Mouse (Mus musculus) hindbrain, embryonic 13.5 days (tissue): ENCODE measurements at regions not wholly inside any gene's neighbourhood (a gene's known extent, or its start where the extent isn't known, plus 50 kb on each side); places are given as distances from the start of the nearest gene placed in this dataset.
"Not testable (repeated sequence)": the region's sequence is repeated elsewhere in the genome, so short reads cannot be mapped to it uniquely, and the experiment has no call there.

Source experiments
- ATAC-seq: fragments of 200-750 bp; cut with Nextera tagmentation; 2 replicates; pipeline ENCODE4 v1.8.0; 2017; ENCODE audit warnings: moderate TSS enrichment; ENCODE audit not compliant: low FRiP score
- H3K27ac ChIP-seq: fragments of 300-500 bp; sonication (generic); 2 replicates; pipeline ENCODE4 v1.5.1; 2015; ENCODE audit warnings: inconsistent platforms, mild to moderate bottlenecking, moderate library complexity
- H3K27me3 ChIP-seq: fragments of 300-500 bp; sonication (generic); 2 replicates; pipeline ENCODE4 v1.6.1; 2015; ENCODE audit warnings: mild to moderate bottlenecking, inconsistent platforms
- H3K36me3 ChIP-seq: fragments of 300-500 bp; sonication (generic); 2 replicates; pipeline ENCODE4 v1.6.1; 2015; ENCODE audit warnings: mild to moderate bottlenecking, inconsistent platforms
- H3K4me1 ChIP-seq: fragments of 300-500 bp; sonication (generic); replicated peaks from 2 replicates; pipeline ENCODE4 v1.6.1; 2015; ENCODE audit warnings: inconsistent platforms
- H3K4me2 ChIP-seq: fragments of 300-500 bp; sonication (generic); 2 replicates; pipeline ENCODE4 v1.6.1; 2015; ENCODE audit warnings: inconsistent platforms, mild to moderate bottlenecking, moderate library complexity
- H3K4me3 ChIP-seq: fragments of 300-500 bp; sonication (generic); 2 replicates; pipeline ENCODE4 v1.5.1; 2015; ENCODE audit warnings: mild to moderate bottlenecking, inconsistent platforms
- H3K9ac ChIP-seq: fragments of 300-500 bp; sonication (generic); 2 replicates; pipeline ENCODE4 v1.6.1; 2015; ENCODE audit warnings: mild to moderate bottlenecking, inconsistent platforms
- H3K9me3 ChIP-seq: fragments of 300-500 bp; sonication (generic); 2 replicates; pipeline ENCODE4 v1.6.1; 2016; ENCODE audit warnings: inconsistent platforms
- WGBS: fragments of 180-500 bp; shearing (Covaris S2); methylation state at CpG from one replicate; pipeline ENCODE4 v1.1.7; 2015; 5-methylcytosine and 5-hydroxymethylcytosine counted together

DNA sequence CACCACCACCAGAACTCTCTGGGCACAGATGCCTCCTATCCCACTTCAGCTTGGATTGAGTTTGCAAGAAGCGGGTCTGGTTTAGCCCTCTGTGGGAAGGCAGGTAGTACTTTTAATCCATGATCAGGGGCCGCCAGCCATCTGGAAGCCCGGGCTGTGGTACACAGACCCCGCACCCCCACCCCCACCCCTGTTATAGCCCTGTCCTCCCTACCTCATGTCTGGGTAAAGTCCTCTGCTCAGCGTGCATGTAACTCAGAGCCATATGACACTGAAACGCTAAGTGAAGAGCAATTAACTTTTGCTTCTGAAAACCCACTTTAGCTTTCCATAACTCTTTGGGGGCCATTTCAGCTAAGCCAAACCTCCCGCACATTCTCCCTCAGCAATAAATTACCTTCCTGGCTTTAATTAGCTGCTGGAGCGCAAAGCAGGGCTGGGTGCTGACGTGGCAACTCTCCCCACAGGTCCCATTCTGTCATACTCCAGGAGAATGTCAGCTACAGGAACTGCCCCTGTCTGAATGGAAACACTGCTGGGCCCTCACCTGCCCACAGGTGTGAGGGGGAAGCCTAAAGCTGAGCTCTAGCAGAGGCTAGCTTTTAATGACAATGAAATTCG is 198.1 kb upstream of the Zfp703 start:
- H3K27me3 ChIP-seq: peaks cover 13% of the 10 kb centered on the region; the same call in 1 of the 2 replicates
- H3K9me3 ChIP-seq: no peaks in the 10 kb centered on the region
- no peak overlapping the region for H3K9ac ChIP-seq
- peaks cover 25% of the 10 kb centered on the region for H3K4me1 ChIP-seq
- H3K36me3 ChIP-seq: no peaks in the 10 kb centered on the region
- peak; percentile 66 for ATAC-seq
- no peak overlapping the region for H3K4me2 ChIP-seq
- no peak overlapping the region for H3K4me3 ChIP-seq
- 63% methylated on average over 10 of the region's 10 CpGs for WGBS
- H3K27ac ChIP-seq: 0 out of 2 replicates have a peak overlapping the region, but pooled peaks have one; percentile 8

DNA sequence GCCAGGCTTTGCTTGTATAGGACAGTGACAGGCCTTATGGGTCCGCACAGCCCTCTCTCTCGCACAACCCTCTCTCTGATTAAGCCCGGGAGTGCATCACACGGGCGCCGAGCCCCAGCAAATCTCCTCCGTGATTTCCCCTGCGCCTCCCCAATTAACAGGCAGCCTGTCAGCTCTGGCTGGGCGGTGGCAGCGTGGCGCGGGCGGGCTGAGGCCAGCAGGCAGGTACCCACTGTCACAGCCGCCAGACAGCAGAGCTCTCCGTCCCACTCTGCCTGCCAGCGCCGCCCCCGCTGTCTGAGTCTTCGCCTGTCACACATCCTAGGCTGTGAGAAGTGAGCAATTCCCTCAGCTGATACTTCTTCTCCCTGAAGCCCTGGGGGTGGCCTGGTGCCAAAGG is 196.6 kb upstream of the Zfp703 start:
- Histone ChIP-seq H3K9me3 (no peaks in the 10 kb centered on the region), H3K4me2 (peak overlapping the region; percentile 48), H3K9ac (peak overlapping the region; percentile 53; the same call in 1 of the 2 replicates), H3K27me3 (peaks cover 13% of the 10 kb centered on the region; the same call in 1 of the 2 replicates), H3K27ac (no peak overlapping the region), H3K4me1 (peaks cover 25% of the 10 kb centered on the region), H3K36me3 (no peaks in the 10 kb centered on the region), H3K4me3 (0 out of 2 replicates have a peak overlapping the region, but pooled peaks have one; percentile 22)
- WGBS: 30% methylated on average over 19 of the region's 19 CpGs
- ATAC-seq: no peak

DNA sequence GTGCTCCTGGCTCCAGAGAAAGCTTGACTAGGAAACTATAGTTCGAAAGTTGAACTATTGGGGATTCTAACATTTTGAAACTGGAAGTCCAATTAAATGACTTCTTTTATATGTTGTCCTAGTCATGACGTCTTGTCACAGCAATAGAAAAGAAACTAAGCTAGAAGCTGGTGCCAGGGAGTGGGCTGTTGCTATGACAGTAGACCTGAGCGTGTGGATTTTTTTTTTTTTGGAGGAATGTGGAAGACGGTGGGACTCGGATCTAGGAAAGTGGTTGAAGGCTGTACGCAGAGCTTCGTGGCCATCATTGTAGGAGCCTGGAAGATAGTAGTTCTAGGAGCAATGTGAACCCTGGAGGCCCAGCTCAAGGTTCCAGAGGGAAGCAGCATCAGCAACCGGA is 194.2 kb upstream of the Zfp703 start:
- not testable (repeated sequence) for H3K9ac ChIP-seq, H3K36me3 ChIP-seq, H3K4me3 ChIP-seq, H3K9me3 ChIP-seq, H3K4me2 ChIP-seq, ATAC-seq, H3K27ac ChIP-seq
- WGBS: 90% methylated on average over 8 of the region's 8 CpGs
- H3K27me3 ChIP-seq: peaks cover 13% of the 10 kb centered on the region; the same call in 1 of the 2 replicates
- H3K4me1 ChIP-seq: peaks cover 21% of the 10 kb centered on the region

DNA sequence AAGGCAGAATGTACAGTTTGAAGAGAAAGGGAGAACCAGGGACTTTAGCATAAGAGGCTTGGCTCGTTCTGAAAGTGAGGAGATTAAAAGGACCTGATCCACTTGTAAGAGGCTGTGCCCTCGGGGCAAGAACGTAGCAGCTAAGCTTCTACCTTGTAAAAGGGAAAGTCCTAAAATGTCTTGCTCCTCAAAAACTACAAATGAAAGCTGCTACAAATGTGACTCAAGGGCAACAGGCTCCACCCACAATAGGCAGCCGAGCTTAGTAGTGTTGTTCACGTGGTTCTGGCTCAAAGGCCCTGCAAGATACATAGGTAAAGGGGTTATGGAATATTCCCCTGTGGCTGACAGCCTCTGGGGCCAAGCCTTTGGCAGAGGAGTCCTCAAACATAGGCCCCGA is 192.7 kb upstream of the Zfp703 start:
- peaks cover 12% of the 10 kb centered on the region for H3K4me1 ChIP-seq
- no peak overlapping the region for H3K4me3 ChIP-seq
- ATAC-seq: no peak
- no peaks in the 10 kb centered on the region for H3K9me3 ChIP-seq
- no peak overlapping the region for H3K4me2 ChIP-seq
- no peak overlapping the region for H3K9ac ChIP-seq
- peaks cover 8% of the 10 kb centered on the region; the same call in 1 of the 2 replicates for H3K27me3 ChIP-seq
- H3K27ac ChIP-seq: no peak overlapping the region
- 74% methylated on average over 6 of the region's 6 CpGs for WGBS
- no peaks in the 10 kb centered on the region for H3K36me3 ChIP-seq

DNA sequence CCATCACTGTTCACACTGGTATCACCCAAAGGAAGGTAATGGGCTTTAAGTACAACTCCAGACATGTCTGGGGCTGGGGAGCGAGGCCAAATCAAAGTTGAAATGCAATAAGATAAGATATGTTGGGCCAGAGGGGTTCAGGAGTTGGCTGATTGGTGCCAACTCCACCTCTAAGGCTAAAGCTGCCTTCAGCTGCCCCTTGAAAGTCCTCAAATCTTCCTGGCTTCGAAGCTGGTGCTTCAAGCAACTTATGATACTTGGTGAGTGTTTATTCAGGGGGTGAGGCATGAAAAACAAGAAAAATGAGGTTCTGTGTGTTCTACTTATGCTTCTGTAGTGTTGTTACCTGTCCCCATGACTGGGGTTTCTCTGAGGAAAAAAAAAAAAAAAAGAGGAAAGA is 185.3 kb upstream of the Zfp703 start:
- Histone ChIP-seq H3K36me3 (no peaks in the 10 kb centered on the region), H3K27me3 (no peaks in the 10 kb centered on the region), H3K4me1 (no peaks in the 10 kb centered on the region), H3K4me3 (no peak overlapping the region), H3K9ac (no peak overlapping the region), H3K4me2 (no peak overlapping the region), H3K9me3 (no peaks in the 10 kb centered on the region), H3K27ac (no peak overlapping the region)
- WGBS: 89% methylated on average over 2 of the region's 2 CpGs
- no peak for ATAC-seq

DNA sequence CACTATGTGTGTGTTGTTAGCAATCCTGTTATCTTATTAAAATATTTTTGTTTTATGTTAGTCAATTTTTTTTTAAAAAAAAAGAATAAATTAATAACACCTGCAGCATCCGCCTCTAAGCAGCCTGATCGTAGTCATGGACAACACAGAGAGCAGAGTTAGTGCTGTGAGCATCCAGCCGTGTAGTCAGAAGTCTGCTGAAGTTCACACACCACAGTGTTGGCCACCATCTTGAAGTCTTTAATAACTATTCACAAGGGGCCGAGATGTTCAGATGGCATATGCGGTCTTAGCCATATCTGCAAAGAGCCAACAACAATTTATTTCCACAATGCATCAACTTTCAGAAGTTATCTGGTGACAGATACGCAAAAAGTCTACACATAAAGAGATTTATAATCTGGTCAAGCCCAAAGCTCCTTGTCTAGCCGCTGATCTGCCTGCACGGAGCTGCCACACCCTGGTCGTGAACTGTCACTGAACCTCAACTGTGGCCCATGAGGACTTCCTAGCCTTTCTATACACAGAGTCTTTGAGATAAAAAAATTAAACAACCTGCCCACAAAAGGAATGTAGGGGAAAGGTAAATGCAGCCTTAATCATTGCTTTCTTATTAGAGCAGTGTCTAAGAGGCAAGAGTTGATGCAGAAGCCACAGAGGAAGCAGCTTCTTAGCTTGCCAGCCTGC is 183.4 kb upstream of the Zfp703 start:
- no peak for ATAC-seq
- Histone ChIP-seq H3K4me2 (no peak overlapping the region), H3K4me3 (no peak overlapping the region), H3K9ac (no peak overlapping the region), H3K4me1 (no peaks in the 10 kb centered on the region), H3K36me3 (no peaks in the 10 kb centered on the region), H3K9me3 (no peaks in the 10 kb centered on the region), H3K27ac (no peak overlapping the region), H3K27me3 (no peaks in the 10 kb centered on the region)
- 95% methylated on average over 9 of the region's 9 CpGs for WGBS

DNA sequence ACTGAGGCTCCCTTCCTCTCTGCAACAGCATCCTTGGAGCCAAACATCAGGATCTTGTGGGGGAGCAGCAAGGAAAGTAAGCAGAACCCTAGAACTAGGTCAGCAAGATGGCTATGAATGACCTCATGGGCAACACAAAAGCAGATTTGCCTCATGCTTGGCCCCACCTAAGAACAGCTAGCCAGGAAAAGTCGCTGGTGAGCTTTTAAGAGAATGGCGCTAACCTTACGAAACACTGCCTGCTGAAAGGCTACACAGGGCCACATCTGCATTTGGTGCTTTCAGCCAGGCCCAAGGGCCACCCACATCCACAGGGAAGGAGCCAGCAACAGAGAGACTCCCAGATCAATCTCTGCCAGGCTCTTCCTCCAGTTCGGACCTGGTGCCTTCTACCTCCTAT is 182.7 kb upstream of the Zfp703 start:
- H3K4me1 ChIP-seq: no peaks in the 10 kb centered on the region
- ATAC-seq: no peak
- H3K4me3 ChIP-seq: no peak overlapping the region
- no peak overlapping the region for H3K9ac ChIP-seq
- H3K27me3 ChIP-seq: no peaks in the 10 kb centered on the region
- H3K4me2 ChIP-seq: no peak overlapping the region
- no peaks in the 10 kb centered on the region for H3K36me3 ChIP-seq
- H3K27ac ChIP-seq: no peak overlapping the region
- 81% methylated on average over 4 of the region's 4 CpGs for WGBS
- no peaks in the 10 kb centered on the region for H3K9me3 ChIP-seq

DNA sequence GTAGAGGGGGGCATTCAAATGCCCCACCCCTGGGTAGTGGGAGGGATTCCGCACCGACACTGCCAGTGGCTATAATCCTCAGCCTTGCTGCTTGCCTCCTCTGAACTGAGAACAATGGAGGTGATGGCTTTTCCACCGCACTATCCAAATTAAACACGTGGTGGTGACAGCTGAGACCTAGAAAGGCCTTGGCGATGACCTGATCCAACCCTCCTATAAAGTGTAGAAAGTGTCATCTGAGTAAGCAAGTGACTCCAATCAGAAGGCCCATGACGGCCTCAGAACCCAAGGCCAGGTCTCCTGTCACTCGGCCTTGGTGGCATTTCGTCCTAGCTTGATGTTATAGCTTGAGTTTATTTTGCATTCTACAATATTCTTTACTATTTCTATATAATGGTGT is 181.5 kb upstream of the Zfp703 start:
- no peaks in the 10 kb centered on the region for H3K4me1 ChIP-seq
- WGBS: 78% methylated on average over 8 of the region's 8 CpGs
- H3K36me3 ChIP-seq: no peaks in the 10 kb centered on the region
- no peak overlapping the region for H3K4me3 ChIP-seq
- ATAC-seq: no peak
- H3K27ac ChIP-seq: no peak overlapping the region
- no peaks in the 10 kb centered on the region for H3K9me3 ChIP-seq
- H3K9ac ChIP-seq: no peak overlapping the region
- no peak overlapping the region for H3K4me2 ChIP-seq
- H3K27me3 ChIP-seq: no peaks in the 10 kb centered on the region

DNA sequence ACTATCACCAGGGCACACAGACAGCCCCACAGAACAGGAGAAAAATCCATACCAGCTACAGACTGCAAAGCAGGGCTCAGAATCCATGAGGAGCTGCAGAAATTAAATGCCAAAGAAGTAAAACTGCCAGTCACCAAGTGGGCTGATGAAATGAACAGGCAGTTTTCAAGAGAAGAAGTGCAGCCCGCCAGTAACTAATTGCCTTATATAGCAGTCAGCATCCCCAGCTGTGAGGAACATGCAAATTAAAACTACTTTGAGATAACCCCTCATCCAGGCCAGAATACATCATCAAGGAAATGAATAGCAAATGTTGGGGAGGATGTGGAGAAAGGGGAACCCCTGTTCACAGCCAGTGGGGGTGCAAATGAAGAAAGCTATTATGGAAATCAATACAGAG is 177.3 kb upstream of the Zfp703 start:
- no peak overlapping the region for H3K4me2 ChIP-seq
- H3K9ac ChIP-seq: no peak overlapping the region
- 59% methylated on average over 1 of the region's 1 CpGs for whole genome bisulfite sequencing
- H3K36me3 ChIP-seq: no peaks in the 10 kb centered on the region
- H3K27me3 ChIP-seq: peaks cover 22% of the 10 kb centered on the region
- no peak for ATAC-seq
- peaks cover 10% of the 10 kb centered on the region for H3K4me1 ChIP-seq
- H3K27ac ChIP-seq: no peak overlapping the region
- H3K4me3 ChIP-seq: no peak overlapping the region
- H3K9me3 ChIP-seq: no peaks in the 10 kb centered on the region

DNA sequence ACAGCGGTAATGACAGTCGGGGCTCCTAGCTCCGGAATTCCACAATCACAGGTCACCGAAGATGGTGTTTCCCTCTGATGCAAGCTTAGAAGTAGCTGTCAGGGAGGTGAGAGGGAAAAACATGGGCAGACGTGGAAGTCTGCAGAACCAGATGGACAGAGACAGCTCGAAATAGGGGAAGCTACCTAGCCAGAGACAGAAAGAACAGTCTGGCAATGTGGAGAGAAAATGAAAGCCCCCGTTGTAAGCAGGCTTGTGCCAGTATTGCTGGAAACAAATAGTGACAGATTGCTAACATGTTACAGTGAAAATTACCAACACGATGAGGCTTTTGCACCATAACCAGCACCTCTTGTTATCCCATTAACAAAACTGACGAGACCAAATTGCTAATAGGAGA is 173.0 kb upstream of the Zfp703 start:
- Histone ChIP-seq H3K4me1 (peaks cover 36% of the 10 kb centered on the region), H3K4me3 (no peak overlapping the region), H3K9me3 (no peaks in the 10 kb centered on the region), H3K9ac (no peak overlapping the region), H3K27ac (no peak overlapping the region), H3K36me3 (no peaks in the 10 kb centered on the region), H3K27me3 (peaks cover 29% of the 10 kb centered on the region), H3K4me2 (no peak overlapping the region)
- 68% methylated on average over 9 of the region's 9 CpGs for WGBS
- no peak for ATAC-seq

DNA sequence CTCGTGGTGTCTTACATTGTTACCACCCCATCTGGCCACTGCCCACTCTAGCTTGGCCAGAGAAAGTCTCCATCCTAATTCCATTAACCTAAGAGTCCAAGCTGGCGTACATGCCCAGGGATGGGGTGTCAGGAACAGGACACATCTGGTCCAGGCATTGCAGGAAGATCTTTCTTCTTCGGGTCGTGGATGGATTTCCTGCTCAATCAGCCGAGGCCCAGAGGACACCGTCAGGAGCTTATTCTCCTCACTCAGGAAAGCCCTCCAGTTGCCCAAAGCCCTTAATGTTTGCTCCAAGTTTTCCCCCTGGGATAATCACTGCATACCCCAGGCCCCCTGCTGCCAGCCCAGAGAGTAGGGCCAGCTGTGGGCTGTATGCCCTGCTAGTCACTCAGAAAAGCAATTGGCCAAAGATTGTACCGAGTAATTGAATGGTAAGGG is 172.2 kb upstream of the Zfp703 start:
- Histone ChIP-seq H3K9me3 (no peaks in the 10 kb centered on the region), H3K27me3 (peaks cover 33% of the 10 kb centered on the region), H3K27ac (no peak overlapping the region), H3K9ac (no peak overlapping the region), H3K4me3 (no peak overlapping the region), H3K4me2 (no peak overlapping the region), H3K4me1 (peaks cover 39% of the 10 kb centered on the region), H3K36me3 (no peaks in the 10 kb centered on the region)
- ATAC-seq: no peak
- WGBS: 31% methylated on average over 7 of the region's 7 CpGs

DNA sequence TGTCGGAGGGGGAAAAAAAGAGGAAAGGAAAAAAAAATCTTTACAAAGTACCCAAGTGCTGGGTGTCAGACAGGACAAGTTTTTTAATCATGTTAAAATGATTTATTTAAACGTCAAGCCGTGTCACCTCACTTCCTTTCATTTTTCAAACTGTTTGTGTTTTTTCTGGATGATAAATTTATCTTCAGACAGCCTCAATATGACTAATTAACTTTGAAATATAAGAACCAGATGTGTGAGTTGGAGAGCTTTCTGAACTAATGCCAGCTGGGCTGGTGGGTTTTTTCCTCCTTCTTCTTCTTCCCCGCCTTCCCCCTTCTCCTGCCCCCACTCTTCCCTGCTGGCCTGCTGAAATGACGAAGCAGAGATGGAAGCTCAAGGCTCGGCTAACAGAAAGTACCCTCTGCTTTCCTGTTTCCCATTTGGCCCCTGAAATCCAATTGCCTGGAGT is 171.7 kb upstream of the Zfp703 start:
- 15% methylated on average over 6 of the region's 6 CpGs for WGBS
- no peak for ATAC-seq
- Histone ChIP-seq H3K9me3 (no peaks in the 10 kb centered on the region), H3K9ac (no peak overlapping the region), H3K4me1 (peaks cover 39% of the 10 kb centered on the region), H3K27me3 (peaks cover 38% of the 10 kb centered on the region), H3K4me3 (no peak overlapping the region), H3K27ac (no peak overlapping the region), H3K36me3 (no peaks in the 10 kb centered on the region), H3K4me2 (no peak overlapping the region)

DNA sequence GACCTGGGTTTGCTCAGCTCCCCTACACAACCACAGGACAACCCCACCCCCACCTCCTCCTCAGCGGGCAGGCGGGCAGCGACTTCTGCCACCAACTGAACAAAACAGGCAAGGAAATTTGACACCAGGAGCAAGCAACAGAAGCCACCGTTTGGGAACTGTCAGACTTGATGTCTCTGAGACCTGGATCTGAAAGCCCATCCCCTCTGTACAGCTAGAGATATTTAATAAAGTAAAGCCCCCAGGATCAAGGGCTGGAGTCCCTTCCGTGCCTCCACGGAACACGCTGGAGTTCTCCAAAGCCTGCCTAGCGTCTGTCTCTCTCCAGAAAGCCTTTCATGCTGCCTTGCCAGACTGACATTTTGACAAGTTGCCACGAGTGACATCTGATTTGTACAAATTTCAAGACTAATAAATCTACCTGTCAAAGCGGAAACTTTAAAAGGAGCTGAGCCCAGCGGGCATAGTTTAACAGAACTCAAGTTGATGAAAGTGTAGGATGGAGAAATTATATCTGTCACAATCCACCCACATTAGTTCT is 168.9 kb upstream of the Zfp703 start:
- 11% methylated on average over 11 of the region's 11 CpGs for WGBS
- Histone ChIP-seq H3K27ac (no peak overlapping the region), H3K36me3 (no peaks in the 10 kb centered on the region), H3K9ac (no peak overlapping the region), H3K4me1 (peaks cover 50% of the 10 kb centered on the region), H3K4me2 (no peak overlapping the region), H3K4me3 (no peak overlapping the region), H3K9me3 (no peaks in the 10 kb centered on the region), H3K27me3 (peaks cover 33% of the 10 kb centered on the region)
- no peak for ATAC-seq
